ENCODE assay signal across 10 mouse cellular contexts in the genomic region with DNA sequence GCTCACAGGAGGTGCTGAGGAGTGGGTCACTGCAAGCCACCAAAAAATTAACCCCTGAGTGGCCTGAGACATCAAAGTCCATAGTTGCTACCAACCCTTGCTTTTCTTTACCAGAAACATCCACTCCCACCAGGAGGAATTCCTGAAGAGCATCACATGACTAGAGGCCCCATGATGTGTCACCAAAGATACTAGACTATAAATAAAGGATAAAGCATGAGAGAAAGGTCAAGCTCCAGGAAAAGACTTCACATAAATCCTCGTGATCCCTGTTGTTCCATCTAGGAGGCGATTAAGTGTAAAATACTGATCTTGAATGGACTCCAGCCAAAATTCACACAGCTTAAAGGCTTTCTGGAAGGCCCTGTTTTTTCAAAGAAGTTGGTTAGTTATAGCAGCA.
"Had no signal": no experiment of that assay in that cellular context is flagged by ENCODE, and none has a peak within 500 bp of the region (broad histone marks: within the 10 kb centered on the region; RNA-seq: fewer than 3 reads in every experiment).

No protein-coding gene starts in this region.

- H3K4me3 ChIP-seq: left cerebral cortex, adult 2 months; limb, embryonic 10.5 days; liver, embryonic 12.5 days; lung, embryonic 15.5 days; midbrain, embryonic 13.5 days; stomach, embryonic 15.5 days had no signal

- DNase-seq: right cerebral cortex, postnatal 14 days; thymus, adult 2 months; thymus, postnatal 36 days had no signal

- H3K36me3 ChIP-seq: limb, embryonic 10.5 days; liver, embryonic 12.5 days; lung, embryonic 15.5 days; midbrain, embryonic 13.5 days; stomach, embryonic 15.5 days had no signal

- H3K9me3 ChIP-seq: limb, embryonic 10.5 days; liver, embryonic 12.5 days; lung, embryonic 15.5 days; midbrain, embryonic 13.5 days; stomach, embryonic 15.5 days had no signal

- H3K4me1 ChIP-seq: limb, embryonic 10.5 days; liver, embryonic 12.5 days; lung, embryonic 15.5 days; midbrain, embryonic 13.5 days; stomach, embryonic 15.5 days had no signal

- H3K9ac ChIP-seq: liver, embryonic 12.5 days; lung, embryonic 15.5 days; midbrain, embryonic 13.5 days; stomach, embryonic 15.5 days had no signal

- ATAC-seq: intestine, embryonic 16.5 days; liver, embryonic 12.5 days; midbrain, embryonic 13.5 days had no signal

- H3K4me2 ChIP-seq: liver, embryonic 12.5 days; lung, embryonic 15.5 days; midbrain, embryonic 13.5 days; stomach, embryonic 15.5 days had no signal

- H3K27me3 ChIP-seq: liver, embryonic 12.5 days; lung, embryonic 15.5 days; midbrain, embryonic 13.5 days; stomach, embryonic 15.5 days had no signal

- H3K27ac ChIP-seq: left cerebral cortex, adult 2 months; limb, embryonic 10.5 days; liver, embryonic 12.5 days; lung, embryonic 15.5 days; midbrain, embryonic 13.5 days; stomach, embryonic 15.5 days had no signal
